Mouse (Mus musculus): Measurements from ENCODE around the gene Car9. TPM values are rescaled to one million over a fixed set of nuclear protein-coding genes. Genes with fewer than 3 reads are reported as not detected.
"Not testable (repeated sequence)": the region's sequence is repeated elsewhere in the genome, so short reads cannot be mapped to it uniquely, and the experiment has no call there.

Gene Car9
- polyA plus RNA-seq, 1 experiment from 2014 or later, result 1.6 TPM

GRCm38 (mm10) chr4:43519956-43520355, 13.2 kb downstream of the Car9 start:
- peak; percentile 87 for DNase-seq (ENCODE audit: low spot score)

GRCm38 (mm10) chr4:43527880-43528279, 21.1 kb downstream of the Car9 start:
- peak; percentile 27 for DNase-seq (ENCODE audit: low spot score)

GRCm38 (mm10) chr4:43528487-43528886, 21.7 kb downstream of the Car9 start:
- peak; percentile 48 for DNase-seq (ENCODE audit: low spot score)

GRCm38 (mm10) chr4:43530081-43530501, 23.3 kb downstream of the Car9 start:
- DNase-seq (ENCODE audit: low spot score), result no peak

- peak; percentile 75 for DNase-seq (ENCODE audit: low spot score)
These were observed 23.8 kb downstream of the Car9 start for GRCm38 (mm10) chr4:43530581-43530980.

- no peak for DNase-seq (ENCODE audit: low spot score)
These were observed 26.5 kb downstream of the Car9 start for GRCm38 (mm10) chr4:43533270-43533669.

GRCm38 (mm10) chr4:43535628-43536027, 28.9 kb downstream of the Car9 start:
- no peak for DNase-seq (ENCODE audit: low spot score)

- no peak for DNase-seq (ENCODE audit: low spot score)
These were observed 29.3 kb downstream of the Car9 start for GRCm38 (mm10) chr4:43536031-43536430.

GRCm38 (mm10) chr4:43542044-43542443, 35.3 kb downstream of the Car9 start:
- DNase-seq (ENCODE audit: low spot score), result no peak

GRCm38 (mm10) chr4:43546375-43547047, 39.7 kb downstream of the Car9 start:
- DNase-seq (ENCODE audit: low spot score), result no peak

GRCm38 (mm10) chr4:43547160-43547559, 40.4 kb downstream of the Car9 start:
- no peak for DNase-seq (ENCODE audit: low spot score)

- no peak for DNase-seq (ENCODE audit: low spot score)
These were observed 42.3 kb downstream of the Car9 start for GRCm38 (mm10) chr4:43549055-43549454.

GRCm38 (mm10) chr4:43551854-43552253, 45.1 kb downstream of the Car9 start:
- not testable (repeated sequence) for DNase-seq (ENCODE audit: low spot score)

GRCm38 (mm10) chr4:43552437-43552836, 45.7 kb downstream of the Car9 start:
- no peak for DNase-seq (ENCODE audit: low spot score)

- DNase-seq (ENCODE audit: low spot score), result no peak
These were observed 47.1 kb downstream of the Car9 start for GRCm38 (mm10) chr4:43553891-43554290.

GRCm38 (mm10) chr4:43555926-43556325, 49.2 kb downstream of the Car9 start:
- no peak for DNase-seq (ENCODE audit: low spot score)

GRCm38 (mm10) chr4:43558028-43558630, 51.4 kb downstream of the Car9 start:
- DNase-seq (ENCODE audit: low spot score), result no peak

GRCm38 (mm10) chr4:43558631-43559356, 52.0 kb downstream of the Car9 start:
- peak; percentile 57 for DNase-seq (ENCODE audit: low spot score)

GRCm38 (mm10) chr4:43559519-43560242, 52.9 kb downstream of the Car9 start:
- DNase-seq (ENCODE audit: low spot score), result no peak

- no peak for DNase-seq (ENCODE audit: low spot score)
These were observed 53.5 kb downstream of the Car9 start for GRCm38 (mm10) chr4:43560243-43560611.

- DNase-seq (ENCODE audit: low spot score), result peak; percentile 18
These were observed 54.2 kb downstream of the Car9 start for GRCm38 (mm10) chr4:43560976-43561375.

Measured in thymus, postnatal 0 days (tissue).